Mouse (Mus musculus) spleen, adult 2 months (tissue): ENCODE measurements around the gene Msh3. TPM values are rescaled to one million over a fixed set of nuclear protein-coding genes. Genes with fewer than 3 reads are reported as not detected.

ENCODE experiments used
- DNase-seq, 2 experiments: peaks; one replicate each; pipeline versions ENCODE4 v3.0.0 to v3.0.0-alpha.2; 2012 to 2021; ENCODE audit warnings: low spot score in 2 of 2, low read depth in 1 of 2
- H3K27ac ChIP-seq: fragments of 200-500 bp; 2 replicates; pipeline ENCODE4 v1.5.1; 2012; ENCODE audit warnings: low read length, inconsistent platforms; ENCODE audit not compliant: insufficient read depth
- H3K27me3 ChIP-seq: fragments of 200-500 bp; 2 replicates; pipeline ENCODE4 v1.6.1; 2012; ENCODE audit warnings: mild to moderate bottlenecking, moderate library complexity, low read length, inconsistent platforms; ENCODE audit not compliant: control insufficient read depth, insufficient read depth
- H3K36me3 ChIP-seq: fragments of 200-500 bp; 2 replicates; pipeline ENCODE4 v1.6.1; 2012; ENCODE audit warnings: mild to moderate bottlenecking, low read length, inconsistent platforms; ENCODE audit not compliant: control insufficient read depth, insufficient read depth
- H3K4me1 ChIP-seq: fragments of 200-500 bp; 2 replicates; pipeline ENCODE4 v1.6.1; 2011; ENCODE audit warnings: inconsistent platforms; ENCODE audit not compliant: control insufficient read depth, insufficient read depth, insufficient read length
- H3K4me3 ChIP-seq: fragments of 200-500 bp; 2 replicates; pipeline ENCODE4 v1.5.1; 2011; ENCODE audit warnings: mild to moderate bottlenecking, inconsistent platforms; ENCODE audit not compliant: insufficient read depth, insufficient read length; ENCODE audit errors: extremely low read depth
- CTCF ChIP-seq: fragments of 200-500 bp; IDR thresholded peaks from 2 replicates; pipeline ENCODE4 v1.5.1; 2011; ENCODE audit warnings: mild to moderate bottlenecking, inconsistent platforms; ENCODE audit not compliant: insufficient read depth, insufficient read length, insufficient replicate concordance; ENCODE audit errors: extremely low read depth
- POLR2A ChIP-seq: fragments of 200-500 bp; IDR thresholded peaks from 2 replicates; pipeline ENCODE4 v1.6.1; 2011; ENCODE audit warnings: low read depth, low read length, inconsistent platforms
- WGBS: fragments of 180-500 bp; shearing (Covaris S2); methylation state at CpG from one replicate; pipeline ENCODE4 v1.1.7; 2018; 5-methylcytosine and 5-hydroxymethylcytosine counted together
- polyA plus RNA-seq: library from polyadenylated mRNA; depleted of rRNA; stranded (reverse); fragments of >200 nt; gene quantifications from 2 replicates; pipeline ENCODE4 v1.2.3, GENCODE M21; 2012

The Msh3 gene
- polyA plus RNA-seq, 1 experiment: 2.9 TPM

- 88% methylated on average over 8 of the region's 8 CpGs for WGBS
- Histone ChIP-seq H3K27me3 (no peaks in the 10 kb centered on the region), H3K4me3 (no peak overlapping the region), H3K36me3 (peaks cover 11% of the 10 kb centered on the region; the same call in 1 of the 2 replicates), H3K4me1 (no peaks in the 10 kb centered on the region; the same call in 1 of the 2 replicates), H3K27ac (no peak overlapping the region)
- no peak for DNase-seq
- no peak for TF ChIP-seq POLR2A
- no peak for TF ChIP-seq CTCF
Measured at GRCm38 (mm10) chr13:92303062-92303948, 51.5 kb downstream of the Msh3 start.

GRCm38 (mm10) chr13:92302466-92302865 is 52.3 kb downstream of the Msh3 start:
- TF ChIP-seq POLR2A: no peak
- TF ChIP-seq CTCF: no peak
- Histone ChIP-seq H3K4me3 (no peak overlapping the region), H3K4me1 (no peaks in the 10 kb centered on the region; the same call in 1 of the 2 replicates), H3K27ac (no peak overlapping the region), H3K27me3 (no peaks in the 10 kb centered on the region), H3K36me3 (peaks cover 6% of the 10 kb centered on the region; the same call in 1 of the 2 replicates)
- no peak for DNase-seq
- 91% methylated on average over 4 of the region's 4 CpGs for WGBS

GRCm38 (mm10) chr13:92301754-92302153 is 53.0 kb downstream of the Msh3 start:
- H3K36me3 ChIP-seq: peaks cover 6% of the 10 kb centered on the region; the same call in 1 of the 2 replicates
- 90% methylated on average over 4 of the region's 4 CpGs for WGBS
- no peak overlapping the region for H3K27ac ChIP-seq
- no peak overlapping the region for H3K4me3 ChIP-seq
- H3K27me3 ChIP-seq: no peaks in the 10 kb centered on the region
- DNase-seq: no peak
- H3K4me1 ChIP-seq: no peaks in the 10 kb centered on the region; the same call in 1 of the 2 replicates
- TF ChIP-seq CTCF (no peak), POLR2A (no peak)

DNA sequence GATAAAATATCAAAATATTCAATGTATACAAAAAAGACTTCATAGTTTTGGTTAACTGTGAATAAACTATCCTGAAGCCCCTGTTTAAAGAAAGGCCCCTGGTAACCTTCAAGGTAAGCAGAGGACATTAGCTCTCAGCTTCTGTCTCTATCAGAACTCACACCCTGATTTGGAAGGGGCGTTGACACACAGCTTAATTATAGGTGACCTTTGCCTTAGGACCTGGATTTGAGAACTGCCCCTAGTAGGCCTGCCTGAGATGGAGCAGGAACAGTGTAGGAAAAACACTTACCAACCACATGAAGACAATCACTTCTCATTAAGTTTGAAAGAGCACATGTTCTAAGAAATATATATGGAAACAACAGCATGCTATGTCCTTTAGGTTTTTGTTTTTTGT is 55.3 kb downstream of the Msh3 start:
- no peaks in the 10 kb centered on the region for H3K27me3 ChIP-seq
- DNase-seq: no peak

GRCm38 (mm10) chr13:92297021-92297420 is 57.8 kb downstream of the Msh3 start:
- DNase-seq: no peak
- H3K27me3 ChIP-seq: no peaks in the 10 kb centered on the region
- no peak for TF ChIP-seq CTCF
- TF ChIP-seq POLR2A: no peak
- H3K4me1 ChIP-seq: peaks cover 3% of the 10 kb centered on the region; the same call in 1 of the 2 replicates
- no peak overlapping the region for H3K4me3 ChIP-seq
- 89% methylated on average over 2 of the region's 2 CpGs for WGBS
- no peak overlapping the region for H3K27ac ChIP-seq
- H3K36me3 ChIP-seq: peaks cover 4% of the 10 kb centered on the region; the same call in 1 of the 2 replicates

More for the DNA sequence above, 55.3 kb downstream of the Msh3 start:
- 92% methylated on average over 1 of the region's 1 CpGs for WGBS
- H3K4me3 ChIP-seq: no peak overlapping the region
- H3K36me3 ChIP-seq: peaks cover 4% of the 10 kb centered on the region; the same call in 1 of the 2 replicates
- H3K4me1 ChIP-seq: no peaks in the 10 kb centered on the region; the same call in 1 of the 2 replicates
- H3K27ac ChIP-seq: no peak overlapping the region
- TF ChIP-seq POLR2A (no peak), CTCF (no peak)

- no peak overlapping the region for H3K4me3 ChIP-seq
- no peak overlapping the region for H3K27ac ChIP-seq
- no peak for TF ChIP-seq POLR2A
- TF ChIP-seq CTCF: no peak
- H3K4me1 ChIP-seq: peaks cover 3% of the 10 kb centered on the region; the same call in 1 of the 2 replicates
- DNase-seq: no peak
- no peaks in the 10 kb centered on the region for H3K27me3 ChIP-seq
- peaks cover 4% of the 10 kb centered on the region; the same call in 1 of the 2 replicates for H3K36me3 ChIP-seq
- 96% methylated on average over 4 of the region's 4 CpGs for WGBS
Measured at GRCm38 (mm10) chr13:92296490-92296889, 58.3 kb downstream of the Msh3 start.
